Mouse (Mus musculus): Measurements from ENCODE around the gene Ap5m1. TPM values are rescaled to one million over a fixed set of nuclear protein-coding genes. Genes with fewer than 3 reads are reported as not detected.

Gene Ap5m1
- total and polyA plus RNA-seq, 3 experiments = 13.7 to 15.1 TPM; not detected in 1

DNA sequence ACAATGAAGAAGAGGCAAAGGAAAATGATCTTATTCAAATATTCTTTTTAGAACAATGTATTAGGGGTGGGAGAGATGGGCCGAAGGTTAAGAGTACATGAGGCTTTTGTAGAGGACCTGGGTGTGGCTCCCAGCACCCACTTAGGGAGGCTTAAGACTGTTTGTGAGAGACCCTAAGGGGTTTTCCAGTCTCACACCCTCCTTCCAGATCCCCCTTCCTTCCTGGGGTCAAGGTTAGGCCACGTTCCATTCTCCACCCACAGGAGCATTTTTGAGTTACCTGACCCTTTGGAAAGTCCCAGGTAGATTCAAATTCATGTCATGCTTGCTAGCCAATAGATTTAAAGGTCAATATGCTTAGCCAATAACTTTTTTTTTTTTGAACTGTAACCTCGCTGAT is 66.5 kb downstream of the Ap5m1 start:
- no peak for DNase-seq (ENCODE audit: low read depth, low spot score)
- Histone ChIP-seq H3K27ac (ENCODE audit: control insufficient read depth, low read depth, low read length) (no peak overlapping the region), H3K27me3 (ENCODE audit: control insufficient read depth in 1 of 2, insufficient read depth in 2 of 2, low read length in 2 of 2) (peaks cover 0 to 3% of the 10 kb centered on the region in 2 experiments; a peak in 2 of 4 replicates), H3K79me2 (ENCODE audit: control insufficient read depth, insufficient read depth, low read length, poor library complexity) (no peaks in the 10 kb centered on the region), H3K9me3 (replicated peaks; ENCODE audit: insufficient read depth, low read length) (no peaks in the 10 kb centered on the region), H3K9ac (ENCODE audit: control insufficient read depth, low read depth, low read length, poor library complexity, severe bottlenecking) (no peak overlapping the region), H3K4me3 (ENCODE audit: control insufficient read depth in 1 of 2, insufficient read depth in 1 of 2, low read depth in 2 of 2, low read length in 2 of 2) (no peak overlapping the region), H3K36me3 (ENCODE audit: control insufficient read depth in 1 of 2, insufficient read depth in 2 of 2, low read length in 2 of 2) (no peaks in the 10 kb centered on the region), H3K4me1 (ENCODE audit: control insufficient read depth in 1 of 2, insufficient read depth in 2 of 2, low read length in 2 of 2) (no peaks in the 10 kb centered on the region)
- no peak for TF ChIP-seq ZNF384 (IDR thresholded peaks at IDR 0.05; ENCODE audit: low read depth, low read length)
- TF ChIP-seq RAD21 (IDR thresholded peaks at IDR 0.05; ENCODE audit: low read depth, low read length) = no peak
- no peak for TF ChIP-seq MYC (IDR thresholded peaks at IDR 0.05; ENCODE audit: low read depth, low read length)
- TF ChIP-seq JUND (IDR thresholded peaks at IDR 0.05; ENCODE audit: low read depth, low read length) = no peak
- TF ChIP-seq KAT2A (conservative IDR thresholded peaks at IDR 0.05; ENCODE audit: low read depth, low read length) = no peak
- no peak for TF ChIP-seq USF1 (IDR thresholded peaks at IDR 0.05; ENCODE audit: low read depth, low read length)
- TF ChIP-seq E2F4 (IDR thresholded peaks at IDR 0.05; ENCODE audit: borderline replicate concordance, low read depth, low read length) = no peak
- TF ChIP-seq TBP (IDR thresholded peaks at IDR 0.05; ENCODE audit: low read depth, low read length) = no peak
- no peak for TF ChIP-seq ZKSCAN1 (IDR thresholded peaks at IDR 0.05; ENCODE audit: low read depth, low read length)
- no peak for TF ChIP-seq ZMIZ1 (IDR thresholded peaks at IDR 0.05; ENCODE audit: low read depth, low read length)
- no peak for TF ChIP-seq UBTF (IDR thresholded peaks at IDR 0.05; ENCODE audit: borderline replicate concordance, insufficient read depth, low read depth, low read length)
- no peak for TF ChIP-seq USF2 (IDR thresholded peaks at IDR 0.05; ENCODE audit: borderline replicate concordance in 1 of 2, insufficient read depth in 1 of 2, low read depth in 1 of 2, low read length in 2 of 2)
- no peak for TF ChIP-seq GATA1 (IDR thresholded peaks at IDR 0.05; ENCODE audit: low read depth, low read length)
- no peak for TF ChIP-seq BHLHE40 (IDR thresholded peaks at IDR 0.05; ENCODE audit: borderline replicate concordance, low read depth, low read length)
- no peak for TF ChIP-seq MAFK (IDR thresholded peaks at IDR 0.05; ENCODE audit: borderline replicate concordance, low read depth, low read length)
- no peak for TF ChIP-seq NELFE (IDR thresholded peaks at IDR 0.05; ENCODE audit: low read depth, low read length)
- TF ChIP-seq GABPA (IDR thresholded peaks at IDR 0.05; ENCODE audit: low read depth, low read length) = no peak
- TF ChIP-seq MAX (IDR thresholded peaks at IDR 0.05; ENCODE audit: low read length) = no peak
- no peak for TF ChIP-seq MYB (IDR thresholded peaks at IDR 0.05; ENCODE audit: low read depth, low read length)
- no peak for TF ChIP-seq MEF2A (IDR thresholded peaks at IDR 0.05; ENCODE audit: extremely low read depth, insufficient replicate concordance, low read depth, low read length, poor library complexity, severe bottlenecking)

- Histone ChIP-seq H3K79me2 (ENCODE audit: control insufficient read depth, insufficient read depth, low read length, poor library complexity) (no peaks in the 10 kb centered on the region), H3K4me3 (ENCODE audit: control insufficient read depth in 1 of 2, insufficient read depth in 1 of 2, low read depth in 2 of 2, low read length in 2 of 2) (no peak overlapping the region), H3K27ac (ENCODE audit: control insufficient read depth, low read depth, low read length) (no peak overlapping the region), H3K36me3 (ENCODE audit: control insufficient read depth in 1 of 2, insufficient read depth in 2 of 2, low read length in 2 of 2) (no peaks in the 10 kb centered on the region), H3K4me1 (ENCODE audit: control insufficient read depth in 1 of 2, insufficient read depth in 2 of 2, low read length in 2 of 2) (no peaks in the 10 kb centered on the region), H3K9me3 (replicated peaks; ENCODE audit: insufficient read depth, low read length) (no peaks in the 10 kb centered on the region), H3K9ac (ENCODE audit: control insufficient read depth, low read depth, low read length, poor library complexity, severe bottlenecking) (no peak overlapping the region), H3K27me3 (ENCODE audit: control insufficient read depth in 1 of 2, insufficient read depth in 2 of 2, low read length in 2 of 2) (peaks cover 0 to 2% of the 10 kb centered on the region in 2 experiments; a peak in 2 of 4 replicates)
- DNase-seq (ENCODE audit: low read depth, low spot score) = no peak
- TF ChIP-seq NELFE (IDR thresholded peaks at IDR 0.05; ENCODE audit: low read depth, low read length) = no peak
- TF ChIP-seq MYC (IDR thresholded peaks at IDR 0.05; ENCODE audit: low read depth, low read length) = no peak
- TF ChIP-seq ZMIZ1 (IDR thresholded peaks at IDR 0.05; ENCODE audit: low read depth, low read length) = no peak
Observed at GRCm38 (mm10) chr14:49138171-49138570, 72.3 kb downstream of the Ap5m1 start.
